Mouse (Mus musculus) thymus, adult 2 months (tissue): ENCODE results near the gene Slc9a2.

Source experiments
- CTCF ChIP-seq: fragments of 200-500 bp; IDR thresholded peaks from 2 replicates; pipeline ENCODE4 v1.5.1; 2012; ENCODE audit warnings: mild to moderate bottlenecking, control low read depth, low read length, moderate library complexity, borderline replicate concordance; ENCODE audit not compliant: control insufficient read depth, poor library complexity, insufficient read depth; ENCODE audit errors: extremely low read depth
- POLR2A ChIP-seq: fragments of 200-500 bp; IDR thresholded peaks from 2 replicates; pipeline ENCODE4 v1.6.1; 2012; ENCODE audit warnings: mild to moderate bottlenecking, low read length, control low read depth, moderate library complexity; ENCODE audit not compliant: control insufficient read depth, poor library complexity, insufficient read depth; ENCODE audit errors: extremely low read depth

DNA sequence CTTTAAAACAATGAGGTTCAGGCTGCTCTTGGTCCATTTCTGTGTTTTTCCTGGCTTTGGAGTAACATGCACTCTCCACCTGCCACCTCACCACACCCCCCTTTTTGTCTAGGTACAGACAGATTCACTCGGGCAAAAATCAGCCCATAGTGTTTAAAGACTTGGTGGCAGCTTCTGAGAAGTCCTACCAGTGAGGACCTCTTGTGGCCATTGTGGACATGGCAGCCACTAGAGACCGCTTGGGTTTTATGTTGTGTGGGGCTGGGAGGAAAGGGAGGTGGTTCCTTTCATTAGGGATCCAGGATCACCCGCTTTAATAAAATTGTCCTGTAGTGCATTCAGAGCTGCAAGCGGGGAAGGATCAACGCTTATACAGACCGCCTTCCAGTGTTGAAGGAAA lies 88.2 kb downstream of the Slc9a2 start:
- TF ChIP-seq CTCF, result no peak
- no peak for TF ChIP-seq POLR2A
